Mouse (Mus musculus) left cerebral cortex, postnatal 14 days (tissue): ENCODE measurements around the gene 4921517D22Rik. TPM values are rescaled to one million over a fixed set of nuclear protein-coding genes. Genes with fewer than 3 reads are reported as not detected.
"Not testable (repeated sequence)": the region's sequence is repeated elsewhere in the genome, so short reads cannot be mapped to it uniquely, and the experiment has no call there.

Source experiments
- DNase-seq, 2 experiments: peaks; one replicate each; pipeline ENCODE4 v3.0.0; 2021 to 2022; ENCODE audit warnings: low spot score in 2 of 2, mixed read lengths in 1 of 2
- intact Hi-C: fragments of 180-260 bp; cut with DNase I; formaldehyde crosslinking; loops from one replicate; pipeline ENCODE4 v1.15.1; 2025
- long read RNA-seq, 2 experiments: library from polyadenylated mRNA; stranded (forward); transcript quantifications; one replicate each; pipeline ENCODE4 v2.0.0; 2021
- total RNA-seq, 2 experiments: library from RNA; stranded (reverse); gene quantifications; 2 replicates each; pipeline ENCODE4 v1.2.3; 2021

4921517D22Rik gene
- total RNA-seq: not detected
- long read RNA-seq, experiment 1: 0 reads
- long read RNA-seq, experiment 2: 0 reads

DNA sequence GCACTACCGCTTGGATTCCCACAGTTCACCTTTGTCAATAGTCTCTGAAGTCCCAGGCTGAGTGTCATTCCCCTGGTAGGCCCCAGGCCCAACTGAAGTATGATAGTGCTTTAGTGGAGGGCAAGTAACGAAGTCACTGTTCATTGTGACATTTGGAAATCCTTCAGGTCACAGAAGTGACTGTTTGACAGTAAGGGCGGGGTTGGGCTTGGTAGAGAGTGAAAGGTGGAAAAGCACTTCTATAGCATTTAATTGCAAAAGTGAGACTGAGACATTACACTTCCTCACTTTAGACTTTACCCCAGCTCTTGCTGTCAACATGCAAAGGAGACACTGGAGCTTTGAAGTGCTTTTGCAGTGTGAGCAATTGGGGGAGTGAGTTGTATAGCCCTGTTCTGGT is at the start of gene 4921517D22Rik:
TSS of gene 4921517D22Rik (minus strand) at position 101 of the 400 bp plus-strand sequence.
- intact Hi-C loops: no loop called here
- no peak for DNase-seq

- intact Hi-C loops: no loop called here
- no peak for DNase-seq
Measured at GRCm38 (mm10) chr13:59741697-59742096, 47.8 kb upstream of the 4921517D22Rik start.

DNA sequence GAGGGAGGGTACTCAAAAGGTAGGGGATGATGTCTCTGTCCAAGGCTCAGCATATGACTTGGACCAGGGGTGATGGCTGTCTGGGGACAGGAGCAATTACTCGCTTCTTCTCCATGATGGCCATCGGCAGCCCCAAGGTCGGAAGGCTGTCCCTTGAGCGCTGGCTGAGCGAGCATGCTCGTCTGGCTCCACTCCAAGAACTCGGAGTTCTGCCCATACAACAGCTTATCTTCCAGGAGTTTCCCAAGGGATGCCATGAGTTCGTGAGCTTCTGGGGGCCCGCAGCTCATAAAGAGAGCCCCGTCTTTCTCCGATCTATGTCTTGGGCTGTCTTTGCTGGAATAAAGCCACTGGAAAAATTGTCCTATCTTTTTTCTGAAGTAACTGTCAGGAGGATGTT is 47.2 kb upstream of the 4921517D22Rik start:
- no peak for DNase-seq
- intact Hi-C loops: no loop called here

- intact Hi-C loops: no loop called here
- DNase-seq: no peak
Measured at GRCm38 (mm10) chr13:59739397-59739796, 45.5 kb upstream of the 4921517D22Rik start.

- intact Hi-C loops: no loop called here
Measured at GRCm38 (mm10) chr13:59738455-59738854, 44.5 kb upstream of the 4921517D22Rik start.

GRCm38 (mm10) chr13:59735190-59735589 is 41.3 kb upstream of the 4921517D22Rik start:
- intact Hi-C loops: no loop called here
- DNase-seq: no peak

More at GRCm38 (mm10) chr13:59738455-59738854, 44.5 kb upstream of the 4921517D22Rik start:
- DNase-seq: no peak

GRCm38 (mm10) chr13:59734347-59734746 is 40.4 kb upstream of the 4921517D22Rik start:
- intact Hi-C loops, DNase-seq: not testable (repeated sequence)

DNA sequence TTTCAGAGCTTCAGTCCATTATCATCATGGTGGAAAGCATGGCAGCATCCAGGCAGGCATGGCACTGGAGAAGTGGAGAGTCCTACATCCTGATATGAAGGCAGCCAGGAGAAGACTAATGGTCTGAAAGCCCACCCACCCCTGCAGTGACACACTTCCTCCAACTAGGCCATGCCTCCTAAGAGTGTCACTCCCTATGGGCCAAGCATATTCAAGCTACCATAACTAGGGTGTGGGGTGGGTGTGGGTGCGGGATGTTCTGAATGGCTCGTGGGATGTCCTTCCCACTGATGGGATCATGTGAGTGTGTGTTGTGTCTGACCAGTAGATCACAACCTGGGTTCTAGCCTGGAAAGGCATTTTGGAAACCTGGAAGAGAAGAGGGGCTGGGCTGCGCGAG is 40.0 kb upstream of the 4921517D22Rik start:
- intact Hi-C loops: no loop called here
- no peak for DNase-seq

GRCm38 (mm10) chr13:59731652-59732051 is 37.7 kb upstream of the 4921517D22Rik start, which contains the start of gene Spata31d1d:
Gene Spata31d1d (minus strand): TSS chr13:59731752.
- intact Hi-C loops: no loop called here
- no peak for DNase-seq

DNA sequence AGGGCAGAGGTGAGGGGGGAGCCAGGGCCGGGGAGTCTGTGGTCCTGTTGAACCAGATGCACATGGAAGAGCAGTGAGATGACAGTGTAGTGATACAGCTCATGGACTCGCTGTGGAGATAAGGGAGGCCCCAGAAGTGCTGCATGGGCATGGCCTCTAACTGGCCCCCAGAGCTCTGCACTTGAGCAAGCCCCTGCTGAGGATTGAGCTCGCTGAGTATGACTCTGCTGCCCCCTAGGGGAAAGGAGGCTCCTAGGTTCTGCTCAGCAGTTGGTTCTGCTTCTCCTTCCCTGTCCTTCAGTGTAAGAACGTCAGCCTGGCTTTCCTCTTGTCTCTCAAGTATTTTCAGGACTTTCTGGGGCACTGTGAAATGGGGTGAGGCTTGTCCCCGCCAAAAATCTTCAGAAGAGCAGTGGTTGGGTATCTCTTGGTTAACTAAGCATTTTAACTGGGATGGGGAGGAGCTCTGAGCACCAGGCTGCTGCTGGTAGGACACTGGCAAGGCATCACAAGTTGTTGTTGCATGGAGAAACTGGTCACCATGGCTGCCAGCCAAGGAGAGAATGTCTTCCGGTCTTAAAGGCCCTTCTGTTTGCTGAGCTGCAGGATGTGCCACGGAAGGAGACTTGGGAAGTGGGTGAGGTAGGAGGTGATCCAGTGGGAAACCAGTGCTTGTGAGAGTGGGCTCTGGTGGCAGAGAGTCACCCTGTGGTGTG is 34.6 kb upstream of the 4921517D22Rik start:
- DNase-seq: peak; percentile 92 to 94
- intact Hi-C loops: loop anchor here (5.0 to 10.0 kb wide), 2 partner anchors 91 to 194 kb away; no protein-coding TSS in a partner anchor

DNA sequence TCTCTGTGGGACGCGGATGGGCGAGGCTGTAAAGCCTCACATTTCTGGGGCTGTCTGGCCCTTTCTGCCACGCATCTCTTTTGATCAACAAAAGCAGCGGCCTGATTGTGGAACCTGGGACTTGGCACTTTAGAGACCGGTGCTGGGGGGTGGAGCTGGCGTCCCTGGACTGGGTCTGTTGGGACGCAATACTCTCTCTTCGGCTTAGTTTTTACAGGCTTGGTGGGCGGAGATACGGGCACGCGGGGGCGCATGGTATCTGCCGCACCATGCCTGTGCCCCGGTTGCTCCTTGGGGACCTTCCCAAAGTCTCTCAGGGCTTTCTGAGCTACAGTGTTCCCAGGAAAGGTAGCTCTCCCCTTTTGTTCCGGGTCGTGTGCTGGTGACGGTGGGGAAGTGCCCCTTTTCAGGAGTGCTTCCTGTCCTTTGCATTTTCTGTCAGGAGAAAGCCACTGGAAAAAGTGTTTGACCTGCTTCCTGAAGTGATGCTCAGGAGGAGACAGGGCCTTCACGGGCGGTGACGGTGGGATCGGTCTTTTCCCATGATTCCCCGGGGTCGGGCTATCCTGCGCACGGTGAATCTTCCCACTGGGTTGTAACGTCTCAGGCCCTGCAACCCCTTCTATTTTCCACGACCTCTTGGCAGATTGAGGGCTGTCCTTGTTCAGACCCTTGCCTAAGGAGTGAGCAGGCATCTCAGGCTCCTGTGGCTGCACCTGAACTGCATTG is 32.4 kb upstream of the 4921517D22Rik start:
- intact Hi-C loops: loop anchor here (5.0 to 10.0 kb wide), 2 partner anchors 89 to 192 kb away; no protein-coding TSS in a partner anchor
- no peak for DNase-seq

DNA sequence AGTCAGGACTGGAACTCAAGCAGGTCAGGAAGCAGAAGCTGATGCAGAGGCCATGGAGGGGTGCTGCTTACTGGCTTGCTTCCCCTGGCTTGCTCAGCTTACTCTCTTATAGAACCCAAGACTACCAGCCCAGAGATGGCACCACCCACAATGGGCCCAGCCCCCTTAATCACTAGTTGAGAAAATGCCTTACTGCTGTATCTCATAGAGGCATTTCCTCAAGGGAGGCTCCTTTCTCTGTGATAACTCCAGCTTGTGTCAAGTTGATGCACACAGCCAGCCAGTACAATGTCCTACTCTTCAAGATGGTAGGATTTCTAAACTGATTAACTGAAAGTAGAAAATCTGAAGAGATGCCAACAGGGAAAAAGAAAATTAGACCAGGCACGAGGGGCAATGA is 28.2 kb upstream of the 4921517D22Rik start:
- intact Hi-C loops: loop anchor here (10.0 kb wide), 1 partner anchor 187 kb away; no protein-coding TSS in a partner anchor
- DNase-seq: not testable (repeated sequence)

- DNase-seq: no peak
- intact Hi-C loops: no loop called here
Measured at GRCm38 (mm10) chr13:59719475-59719874, 25.6 kb upstream of the 4921517D22Rik start.

GRCm38 (mm10) chr13:59718857-59719440 is 25.0 kb upstream of the 4921517D22Rik start:
- DNase-seq, intact Hi-C loops: not testable (repeated sequence)

DNA sequence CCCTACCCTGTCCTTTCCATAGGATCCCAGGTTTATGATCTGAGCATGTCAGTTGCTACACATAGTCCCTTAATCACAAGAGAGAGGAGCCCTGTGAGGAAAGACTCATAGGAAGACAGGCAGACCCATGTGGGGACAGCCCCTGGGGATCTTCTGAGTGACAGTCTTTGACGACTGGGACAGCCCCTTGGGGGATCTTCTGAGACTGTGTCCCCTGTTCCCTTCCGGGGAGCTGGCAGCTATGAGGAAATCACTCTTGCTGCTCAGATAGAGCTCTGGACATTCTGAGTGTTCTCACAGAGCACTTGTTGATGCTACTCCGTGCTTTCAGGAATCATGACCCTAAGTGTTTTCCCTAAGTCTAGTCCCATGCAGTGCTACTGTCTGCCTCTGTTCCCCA is 19.8 kb upstream of the 4921517D22Rik start:
- intact Hi-C loops: no loop called here
- no peak for DNase-seq

- intact Hi-C loops: not testable (repeated sequence)
Measured at GRCm38 (mm10) chr13:59711984-59712383, 18.1 kb upstream of the 4921517D22Rik start, which contains the start of gene Spata31d1b. Gene Spata31d1b (plus strand): TSS chr13:59712284.

DNA sequence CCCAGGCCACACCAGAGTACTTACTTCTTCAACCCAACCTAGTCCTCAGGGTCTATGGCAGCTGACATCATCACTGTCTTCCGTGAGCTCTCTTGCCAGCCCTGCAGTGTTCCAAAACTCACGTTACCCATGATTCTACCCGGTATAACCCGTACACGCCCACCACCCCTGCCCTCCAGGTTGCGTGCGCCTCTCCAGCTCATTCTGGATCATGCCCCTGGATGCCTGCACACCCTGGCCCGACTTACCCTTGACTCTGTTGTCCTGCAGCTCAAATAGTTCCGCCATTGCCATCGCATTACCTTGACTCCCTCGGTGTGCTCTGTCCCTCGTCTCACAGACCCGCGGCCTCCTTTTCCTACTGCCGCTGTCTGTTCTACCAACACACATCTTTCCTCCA is 16.3 kb upstream of the 4921517D22Rik start, which contains the start of gene Spata31d1a:
TSS of gene Spata31d1a (minus strand) at position 101 of the 400 bp plus-strand sequence.
- DNase-seq: no peak
- intact Hi-C loops: no loop called here

More at GRCm38 (mm10) chr13:59711984-59712383, 18.1 kb upstream of the 4921517D22Rik start, which contains the start of gene Spata31d1b:
- DNase-seq: not testable (repeated sequence)

- intact Hi-C loops: no loop called here
- DNase-seq: peak; percentile 29 to 57
Measured at GRCm38 (mm10) chr13:59704562-59704961, 10.7 kb upstream of the 4921517D22Rik start.

DNA sequence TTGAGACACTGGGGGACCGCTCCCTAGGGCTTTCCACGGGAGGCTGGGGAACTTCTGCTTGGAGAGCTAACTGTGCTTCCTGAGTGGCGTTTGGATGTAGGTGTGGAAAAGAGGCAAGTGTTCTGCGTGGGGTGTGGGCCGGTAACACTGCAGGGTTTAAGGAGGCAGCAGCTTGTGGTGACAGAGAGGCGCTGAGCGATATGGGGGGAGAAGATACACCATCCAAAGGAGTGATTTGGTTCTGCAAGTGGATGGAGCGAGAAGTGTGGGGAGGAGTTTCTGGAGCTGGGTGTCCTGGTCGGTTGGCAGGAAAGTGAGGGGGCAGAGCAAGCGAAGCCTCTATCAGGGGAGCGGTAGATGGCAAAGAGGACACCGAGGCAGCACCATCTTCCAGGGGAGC is 9.6 kb upstream of the 4921517D22Rik start:
- intact Hi-C loops: no loop called here
- peak; percentile 20 to 36 for DNase-seq

- DNase-seq, intact Hi-C loops: not testable (repeated sequence)
Measured at GRCm38 (mm10) chr13:59700137-59700536, 6.2 kb upstream of the 4921517D22Rik start.
